Mouse (Mus musculus) kidney, adult 10 weeks (tissue): ENCODE results near the gene Ifnab. TPM values are rescaled to one million over a fixed set of nuclear protein-coding genes. Genes with fewer than 3 reads are reported as not detected.

Source experiments
- polyA plus RNA-seq: library from polyadenylated mRNA; stranded (reverse); fragments of 350-450 nt; fragmentation: Illumina TruSeq; extraction: RNeasy Lipid Tissue Mini Kit (QIAGEN cat#74804); gene quantifications from one replicate; pipeline ENCODE4 v1.2.3, GENCODE M21; 2014; ENCODE audit warnings: low read depth, low replicate concordance

Gene Ifnab
- not detected for polyA plus RNA-seq

GRCm38 (mm10) chr4:88691259-88691658 is at the start of gene Ifnab:
TSS of gene Ifnab (minus strand) at chr4:88691359.

GRCm38 (mm10) chr4:88721791-88722721 is 30.9 kb upstream of the Ifnab start, which contains the start of the genes Gm26566 and Klhl9:
TSS of gene Gm26566 (plus strand) at chr4:88721805.
TSS of gene Klhl9 (minus strand) at chr4:88722465.

GRCm38 (mm10) chr4:88683812-88684211 is 7.3 kb downstream of the Ifnab start, which contains the start of gene Ifna2:
TSS of gene Ifna2 (minus strand) at chr4:88683912.

GRCm38 (mm10) chr4:88676824-88677223 is 14.3 kb downstream of the Ifnab start, which contains the start of gene Ifna16:
TSS of gene Ifna16 (minus strand) at chr4:88676924.

GRCm38 (mm10) chr4:88644359-88644758 is 46.8 kb downstream of the Ifnab start, which contains the start of gene Ifna13:
TSS of gene Ifna13 (minus strand) at chr4:88644459.

Other genes starting within 250 kb of the Ifnab start
- gene Ifnb1, start 168.6 kb downstream of the Ifnab start, polyA plus RNA-seq: not detected
- gene Ifna15, start 133.1 kb downstream of the Ifnab start, polyA plus RNA-seq: not detected
- gene Ifna14, start 119.6 kb downstream of the Ifnab start, polyA plus RNA-seq: not detected
- not detected for gene Ifna9, start 99.0 kb downstream of the Ifnab start, polyA plus RNA-seq
- gene Ifna12, start 88.0 kb downstream of the Ifnab start, polyA plus RNA-seq: not detected
- gene C87499, start 56.9 kb downstream of the Ifnab start, polyA plus RNA-seq: not detected
- not detected for gene Ifna13, start 46.9 kb downstream of the Ifnab start, polyA plus RNA-seq
- gene Ifna16, start 14.4 kb downstream of the Ifnab start, polyA plus RNA-seq: not detected
- not detected for gene Ifna2, start 7.4 kb downstream of the Ifnab start, polyA plus RNA-seq
- not detected for gene Gm26566, start 30.4 kb upstream of the Ifnab start, polyA plus RNA-seq
- gene Klhl9, start 31.1 kb upstream of the Ifnab start, polyA plus RNA-seq: 132 TPM
- gene Gm13271, start 63.5 kb upstream of the Ifnab start, polyA plus RNA-seq: not detected
- gene Gm13283, start 68.8 kb upstream of the Ifnab start, polyA plus RNA-seq: not detected
- gene Gm13290, start 82.5 kb upstream of the Ifnab start, polyA plus RNA-seq: not detected
- gene Gm13289, start 85.6 kb upstream of the Ifnab start, polyA plus RNA-seq: not detected
- not detected for gene Gm13272, start 88.5 kb upstream of the Ifnab start, polyA plus RNA-seq
- not detected for gene Ifnz, start 90.8 kb upstream of the Ifnab start, polyA plus RNA-seq
- gene Gm13276, start 94.3 kb upstream of the Ifnab start, polyA plus RNA-seq: not detected
- not detected for gene Gm13277, start 97.3 kb upstream of the Ifnab start, polyA plus RNA-seq
- gene Gm13278, start 100.2 kb upstream of the Ifnab start, polyA plus RNA-seq: not detected
- gene Gm13275, start 103.1 kb upstream of the Ifnab start, polyA plus RNA-seq: not detected
- gene Gm13279, start 106.0 kb upstream of the Ifnab start, polyA plus RNA-seq: not detected
- not detected for gene Gm13285, start 108.3 kb upstream of the Ifnab start, polyA plus RNA-seq
- gene Gm13287, start 111.9 kb upstream of the Ifnab start, polyA plus RNA-seq: not detected
- gene Gm13288, start 114.2 kb upstream of the Ifnab start, polyA plus RNA-seq: not detected
- not detected for gene Ifna7, start 124.9 kb upstream of the Ifnab start, polyA plus RNA-seq
- gene Ifna11, start 128.6 kb upstream of the Ifnab start, polyA plus RNA-seq: not detected
- not detected for gene Ifna6, start 136.1 kb upstream of the Ifnab start, polyA plus RNA-seq
- not detected for gene Ifna5, start 144.2 kb upstream of the Ifnab start, polyA plus RNA-seq
- not detected for gene Ifna4, start 150.5 kb upstream of the Ifnab start, polyA plus RNA-seq
- not detected for gene Ifna1, start 158.7 kb upstream of the Ifnab start, polyA plus RNA-seq
- gene Ifne, start 188.8 kb upstream of the Ifnab start, polyA plus RNA-seq: not detected